Mouse (Mus musculus): ENCODE data around the gene Rarg.

GRCm38 (mm10) chr15:102265548-102265947 lies 8.2 kb upstream of the Rarg start:
- peak; percentile 38; the same call in 1 of the 2 replicates for TF ChIP-seq CTCF (conservative IDR thresholded peaks at IDR 0.05; ENCODE audit: insufficient read depth, insufficient read length, low read depth, low read length)
- no peak for TF ChIP-seq POLR2A (IDR thresholded peaks at IDR 0.05; ENCODE audit: low read depth, low read length)

Data from kidney, adult 2 months (tissue).